Mouse (Mus musculus): ENCODE results near the gene Gm11733. TPM values are rescaled to one million over a fixed set of nuclear protein-coding genes. Genes with fewer than 3 reads are reported as not detected.
"Not testable (repeated sequence)": the region's sequence is repeated elsewhere in the genome, so short reads cannot be mapped to it uniquely, and the experiment has no call there.

Gm11733 gene
- not detected in 2 replicates for polyA plus RNA-seq (2016; fragmentation: Nextera tagmentation; extraction: Ambion mirVana)

DNA sequence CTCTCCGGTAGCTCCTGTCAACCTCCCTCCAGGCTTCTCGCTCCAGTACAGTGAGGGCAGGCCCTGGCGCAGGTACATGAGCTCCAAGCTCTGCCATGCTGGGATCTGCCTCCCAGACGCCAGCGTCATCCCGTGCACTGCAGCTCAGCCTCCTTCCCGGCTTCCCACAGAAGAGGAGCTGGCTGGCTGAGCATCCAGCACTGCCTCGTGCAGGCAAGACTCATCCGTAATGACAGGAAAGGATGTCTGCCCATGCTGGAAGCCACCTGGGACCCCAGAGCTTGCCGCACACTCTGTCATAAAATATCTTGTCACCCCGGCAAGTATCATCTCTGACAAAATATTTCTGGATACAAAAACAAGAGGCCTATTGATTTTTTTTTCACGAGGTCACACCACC, at the start of gene Gm11733:
Gene Gm11733, plus strand, starts transcription at position 171 of the 400 bp plus-strand sequence.
- H3K36me3 ChIP-seq = no peaks in the 10 kb centered on the region
- 0 out of 2 replicates have a peak, but pooled peaks cover 20% of the 10 kb centered on the region for H3K27me3 ChIP-seq
- peaks cover 49% of the 10 kb centered on the region for H3K4me1 ChIP-seq
- WGBS = 26% methylated on average over 12 of the region's 12 CpGs
- H3K9me3 ChIP-seq = 0 out of 2 replicates have a peak, but pooled peaks cover 6% of the 10 kb centered on the region
- H3K4me2 ChIP-seq (replicated peaks) = peak within 1 kb of the TSS; percentile 35
- peak within 1 kb of the TSS; percentile 25; the same call in 1 of the 2 replicates for H3K9ac ChIP-seq (replicated peaks)
- no peak within 1 kb of the TSS for H3K4me3 ChIP-seq
- no peak for ATAC-seq (ENCODE audit: low FRiP score, low read depth)
- H3K27ac ChIP-seq (replicated peaks) = peak within 1 kb of the TSS; percentile 58

- Histone ChIP-seq H3K36me3 (no peaks in the 10 kb centered on the region), H3K4me3 (no peak overlapping the region), H3K27ac (replicated peaks) (peak overlapping the region; percentile 63), H3K9me3 (0 out of 2 replicates have a peak, but pooled peaks cover 5% of the 10 kb centered on the region), H3K27me3 (peaks cover 48% of the 10 kb centered on the region), H3K4me1 (peaks cover 56% of the 10 kb centered on the region), H3K4me2 (replicated peaks) (peak overlapping the region; percentile 44), H3K9ac (replicated peaks) (0 out of 2 replicates have a peak overlapping the region, but pooled peaks have one; percentile 3)
- ATAC-seq (ENCODE audit: low FRiP score, low read depth) = peak; percentile 88
- 17% methylated on average over 22 of the region's 22 CpGs for WGBS
Measured at GRCm38 (mm10) chr11:117436401-117437109, 47.6 kb upstream of the Gm11733 start.

DNA sequence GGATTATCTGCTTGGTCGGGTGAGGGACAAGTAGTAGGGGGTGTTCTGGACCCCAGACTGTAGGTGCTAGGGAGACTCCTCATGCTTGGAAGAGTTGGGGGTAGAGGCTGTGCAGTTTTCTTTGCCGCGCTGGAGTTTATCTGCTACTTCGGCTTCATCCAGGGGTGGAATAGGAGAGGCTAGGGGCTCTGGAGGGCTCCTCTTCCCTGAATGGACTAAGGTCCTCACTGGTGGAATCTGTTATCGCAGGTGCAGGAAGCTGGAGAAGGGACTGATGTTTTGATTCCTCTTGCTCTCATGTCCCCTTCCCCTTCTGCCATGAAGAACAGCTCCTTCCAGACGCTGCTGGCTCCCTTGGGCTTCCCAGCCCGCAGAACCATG, 47.1 kb upstream of the Gm11733 start:
- H3K4me3 ChIP-seq = no peak overlapping the region
- H3K36me3 ChIP-seq = no peaks in the 10 kb centered on the region
- WGBS = 7% methylated on average over 7 of the region's 7 CpGs
- H3K4me1 ChIP-seq = peaks cover 61% of the 10 kb centered on the region
- H3K9me3 ChIP-seq = 0 out of 2 replicates have a peak, but pooled peaks cover 5% of the 10 kb centered on the region
- peaks cover 54% of the 10 kb centered on the region for H3K27me3 ChIP-seq
- peak overlapping the region; percentile 63 for H3K27ac ChIP-seq (replicated peaks)
- H3K4me2 ChIP-seq (replicated peaks) = peak overlapping the region; percentile 44
- no peak; the same call in 1 of the 2 replicates for ATAC-seq (ENCODE audit: low FRiP score, low read depth)
- H3K9ac ChIP-seq (replicated peaks) = 0 out of 2 replicates have a peak overlapping the region, but pooled peaks have one; percentile 11

DNA sequence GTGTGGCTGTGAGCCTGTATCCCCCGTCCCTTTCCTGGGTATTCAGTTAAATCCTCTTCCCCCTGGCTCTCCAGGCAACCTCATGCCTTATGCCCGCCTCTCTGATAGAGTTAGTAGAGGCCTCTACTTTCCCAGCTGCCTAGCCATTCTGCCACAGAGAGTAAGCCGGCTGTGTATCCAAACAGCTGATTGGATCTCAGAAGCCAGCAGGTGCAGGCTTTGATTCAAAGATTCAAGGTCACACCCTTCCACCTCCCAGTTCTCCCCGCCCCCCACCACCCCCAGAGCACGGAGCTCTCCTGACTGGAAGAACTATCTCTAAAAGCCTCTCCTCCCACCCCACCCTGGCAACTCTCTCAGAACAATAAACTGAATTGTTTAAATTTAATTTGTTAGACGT, 45.8 kb upstream of the Gm11733 start:
- Histone ChIP-seq H3K27ac (replicated peaks) (peak overlapping the region; percentile 63), H3K4me1 (peaks cover 63% of the 10 kb centered on the region)
- no peak for ATAC-seq (ENCODE audit: low FRiP score, low read depth)

GRCm38 (mm10) chr11:117440865-117441425, 43.2 kb upstream of the Gm11733 start:
- 13% methylated on average over 22 of the region's 22 CpGs for WGBS
- peaks cover 79% of the 10 kb centered on the region for H3K4me1 ChIP-seq
- no peak overlapping the region; the same call in 1 of the 2 replicates for H3K9ac ChIP-seq (replicated peaks)
- H3K4me3 ChIP-seq = 0 out of 2 replicates have a peak overlapping the region, but pooled peaks have one; percentile 10
- H3K9me3 ChIP-seq = no peaks in the 10 kb centered on the region
- H3K36me3 ChIP-seq = no peaks in the 10 kb centered on the region
- H3K4me2 ChIP-seq (replicated peaks) = peak overlapping the region; percentile 46
- peaks cover 48% of the 10 kb centered on the region for H3K27me3 ChIP-seq
- peak overlapping the region; percentile 49 for H3K27ac ChIP-seq (replicated peaks)
- peak; percentile 31; the same call in 1 of the 2 replicates for ATAC-seq (ENCODE audit: low FRiP score, low read depth)

More for the DNA sequence above, 45.8 kb upstream of the Gm11733 start:
- no peaks in the 10 kb centered on the region for H3K9me3 ChIP-seq
- no peaks in the 10 kb centered on the region for H3K36me3 ChIP-seq
- H3K4me3 ChIP-seq = no peak overlapping the region
- no peak overlapping the region for H3K9ac ChIP-seq (replicated peaks)
- WGBS = 17% methylated on average over 6 of the region's 6 CpGs
- H3K4me2 ChIP-seq (replicated peaks) = no peak overlapping the region
- peaks cover 54% of the 10 kb centered on the region for H3K27me3 ChIP-seq

- Histone ChIP-seq H3K9ac (replicated peaks) (no peak overlapping the region), H3K9me3 (no peaks in the 10 kb centered on the region), H3K27me3 (peaks cover 36% of the 10 kb centered on the region), H3K36me3 (no peaks in the 10 kb centered on the region), H3K4me3 (no peak overlapping the region), H3K4me1 (peaks cover 50% of the 10 kb centered on the region), H3K27ac (replicated peaks) (peak overlapping the region; percentile 63), H3K4me2 (replicated peaks) (no peak overlapping the region)
- ATAC-seq (ENCODE audit: low FRiP score, low read depth) = no peak
- WGBS = 61% methylated on average over 2 of the region's 2 CpGs
Measured at GRCm38 (mm10) chr11:117444090-117444489, 40.1 kb upstream of the Gm11733 start.

GRCm38 (mm10) chr11:117445707-117446106, 38.5 kb upstream of the Gm11733 start:
- no peak overlapping the region for H3K9ac ChIP-seq (replicated peaks)
- no peak overlapping the region for H3K27ac ChIP-seq (replicated peaks)
- H3K4me3 ChIP-seq = no peak overlapping the region
- no peak for ATAC-seq (ENCODE audit: low FRiP score, low read depth)
- no peaks in the 10 kb centered on the region for H3K36me3 ChIP-seq
- peaks cover 34% of the 10 kb centered on the region for H3K4me1 ChIP-seq
- H3K9me3 ChIP-seq = no peaks in the 10 kb centered on the region
- peaks cover 27% of the 10 kb centered on the region for H3K27me3 ChIP-seq
- H3K4me2 ChIP-seq (replicated peaks) = no peak overlapping the region
- 64% methylated on average over 6 of the region's 6 CpGs for WGBS

- no peak overlapping the region for H3K4me2 ChIP-seq (replicated peaks)
Measured at GRCm38 (mm10) chr11:117454086-117454485, 30.1 kb upstream of the Gm11733 start.

GRCm38 (mm10) chr11:117459148-117459547, 25.0 kb upstream of the Gm11733 start:
- WGBS = 3% methylated on average over 8 of the region's 8 CpGs
- H3K9ac ChIP-seq (replicated peaks) = no peak overlapping the region
- no peaks in the 10 kb centered on the region for H3K36me3 ChIP-seq
- no peak overlapping the region; the same call in 1 of the 2 replicates for H3K4me2 ChIP-seq (replicated peaks)
- H3K4me3 ChIP-seq = no peak overlapping the region
- H3K27me3 ChIP-seq = peaks cover 31% of the 10 kb centered on the region
- no peak for ATAC-seq (ENCODE audit: low FRiP score, low read depth)
- H3K27ac ChIP-seq (replicated peaks) = no peak overlapping the region
- H3K9me3 ChIP-seq = no peaks in the 10 kb centered on the region
- H3K4me1 ChIP-seq = peaks cover 46% of the 10 kb centered on the region

More at GRCm38 (mm10) chr11:117454086-117454485, 30.1 kb upstream of the Gm11733 start:
- Histone ChIP-seq H3K27me3 (peaks cover 36% of the 10 kb centered on the region), H3K27ac (replicated peaks) (peak overlapping the region; percentile 61), H3K36me3 (no peaks in the 10 kb centered on the region), H3K4me1 (peaks cover 19% of the 10 kb centered on the region), H3K4me3 (no peak overlapping the region), H3K9me3 (no peaks in the 10 kb centered on the region), H3K9ac (replicated peaks) (no peak overlapping the region; the same call in 1 of the 2 replicates)
- WGBS = 31% methylated on average over 10 of the region's 10 CpGs
- no peak for ATAC-seq (ENCODE audit: low FRiP score, low read depth)

DNA sequence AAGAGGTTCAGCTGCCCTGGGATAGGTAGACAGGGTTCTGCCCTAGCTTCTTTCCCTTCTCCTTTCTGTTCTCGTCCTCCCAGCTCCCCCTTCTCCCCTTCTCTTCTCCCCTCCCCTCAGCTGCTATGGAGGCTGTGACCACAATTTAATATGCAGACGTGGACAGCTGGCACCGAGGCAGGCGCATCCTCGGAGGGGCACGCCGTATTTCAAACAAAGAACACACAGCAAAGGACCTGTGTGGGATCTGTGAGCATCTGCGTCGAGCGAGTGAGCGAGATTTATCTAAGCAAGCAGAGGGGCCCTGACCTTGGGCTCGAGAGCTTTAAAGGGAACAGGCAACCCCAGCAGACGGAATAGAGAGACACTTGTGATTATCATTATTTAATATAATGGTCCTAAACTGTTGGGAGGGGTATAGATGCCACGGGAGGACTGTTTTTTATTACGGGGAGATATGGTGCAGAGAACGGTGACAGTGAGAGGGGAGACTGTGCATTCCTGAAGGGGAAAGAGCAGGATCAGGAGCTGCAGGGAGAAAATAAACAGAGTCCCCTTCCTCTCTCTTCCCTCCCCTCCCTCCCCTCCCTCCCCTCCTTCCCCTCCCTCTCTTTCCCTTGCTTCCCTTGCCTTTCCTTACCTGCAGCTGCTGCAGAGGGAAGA, 21.8 kb upstream of the Gm11733 start:
- Histone ChIP-seq H3K9ac (replicated peaks) (peak overlapping the region; percentile 47), H3K4me3 (no peak overlapping the region), H3K4me2 (replicated peaks) (peak overlapping the region; percentile 25), H3K36me3 (no peaks in the 10 kb centered on the region), H3K4me1 (peaks cover 68% of the 10 kb centered on the region), H3K27me3 (peaks cover 32% of the 10 kb centered on the region), H3K9me3 (no peaks in the 10 kb centered on the region), H3K27ac (replicated peaks) (peak overlapping the region; percentile 92)
- peak; percentile 79 for ATAC-seq (ENCODE audit: low FRiP score, low read depth)
- WGBS = 8% methylated on average over 16 of the region's 16 CpGs

- peaks cover 33% of the 10 kb centered on the region for H3K27me3 ChIP-seq
- H3K4me2 ChIP-seq (replicated peaks); H3K4me3 ChIP-seq; H3K9me3 ChIP-seq; H3K36me3 ChIP-seq; H3K9ac ChIP-seq (replicated peaks); ATAC-seq (ENCODE audit: low FRiP score, low read depth): not testable (repeated sequence)
- peak overlapping the region; percentile 92 for H3K27ac ChIP-seq (replicated peaks)
- WGBS = 88% methylated on average over 4 of the region's 4 CpGs
- peaks cover 68% of the 10 kb centered on the region for H3K4me1 ChIP-seq
Measured at GRCm38 (mm10) chr11:117463416-117463815, 20.8 kb upstream of the Gm11733 start.
